Mouse (Mus musculus) heart, postnatal 10 days (tissue): ENCODE measurements around the gene Rad50. TPM values are rescaled to one million over a fixed set of nuclear protein-coding genes. Genes with fewer than 3 reads are reported as not detected.
A peak's percentile ranks its signal among the peaks of the same experiment; 100 is the strongest.

ENCODE experiments used
- DNase-seq, 2 experiments: peaks; one replicate each; pipeline ENCODE4 v3.0.0; 2021
- intact Hi-C: fragments of 180-260 bp; cut with DNase I; formaldehyde crosslinking; loops from one replicate; pipeline ENCODE4 v1.15.1; 2025
- total RNA-seq, 2 experiments: library from RNA; stranded (reverse); gene quantifications; 2 replicates each; pipeline ENCODE4 v1.2.3; 2021

The Rad50 gene
- total RNA-seq, 2 experiments from 2014 or later: 10.0 to 11.2 TPM

- intact Hi-C loops: no loop called here
- peak in 1 of 2 experiments; percentile 35 for DNase-seq
Observed at GRCm38 (mm10) chr11:53706236-53706933, 734 bp downstream of the Rad50 start.

DNA sequence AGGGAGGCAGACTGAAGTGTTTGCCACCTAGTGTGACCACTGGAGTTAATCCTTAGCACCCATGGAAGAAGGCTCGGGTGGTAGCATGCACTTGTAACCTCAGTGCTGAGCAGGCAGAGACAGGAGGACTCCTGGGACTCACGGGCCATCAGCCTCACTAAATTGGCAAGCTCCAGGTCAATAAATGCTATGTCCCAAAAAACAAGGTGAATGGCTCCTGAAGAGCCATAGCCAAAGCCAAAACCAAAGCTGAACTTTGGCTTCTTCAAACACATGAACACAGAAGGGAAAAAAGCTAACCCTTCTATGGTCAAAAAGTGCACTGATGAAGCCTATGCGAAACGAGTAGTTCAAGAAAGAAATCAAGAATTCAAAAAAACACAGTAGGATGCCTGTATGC, 7.8 kb downstream of the Rad50 start:
- intact Hi-C loops: no loop called here
- no peak for DNase-seq

DNA sequence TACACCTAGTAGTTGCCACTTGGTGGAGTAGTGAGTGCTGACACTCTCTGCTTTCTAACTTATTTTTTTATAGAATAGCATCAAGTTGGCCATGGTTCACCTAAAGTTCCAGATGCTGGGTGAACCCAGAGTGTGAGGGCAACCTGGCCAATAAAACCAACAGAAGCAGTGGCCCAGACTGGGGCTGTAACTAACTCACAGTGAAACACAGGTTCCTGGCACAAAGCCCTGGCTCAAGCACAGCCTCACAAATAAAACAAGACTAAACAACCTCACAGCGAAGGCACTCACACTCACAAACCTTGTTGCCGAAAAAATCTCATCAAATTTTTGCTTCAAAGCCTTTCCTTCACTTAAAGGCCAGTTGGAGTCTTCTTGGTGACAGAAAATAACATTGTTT, 8.6 kb downstream of the Rad50 start:
- DNase-seq: no peak
- intact Hi-C loops: no loop called here

DNA sequence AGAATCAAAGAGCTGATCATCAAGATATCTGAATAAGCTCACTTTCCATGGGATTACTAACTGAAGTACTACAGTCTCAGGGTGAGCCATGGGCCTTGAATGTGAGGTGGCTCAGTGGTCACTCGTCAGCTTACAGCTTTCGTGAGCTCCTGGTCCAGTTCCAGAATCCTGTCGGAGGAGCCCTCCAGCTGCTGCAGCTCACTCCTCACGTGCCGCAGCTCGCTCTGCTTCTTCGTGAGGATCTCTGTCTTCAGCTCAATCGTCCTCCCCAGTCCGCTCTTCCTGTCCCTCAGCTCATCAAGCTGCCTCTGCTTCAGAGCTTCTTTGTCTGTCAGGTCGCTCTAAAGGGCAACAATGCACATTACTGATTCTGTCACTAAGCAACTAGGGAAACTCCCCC, 15.1 kb downstream of the Rad50 start:
- intact Hi-C loops: no loop called here
- DNase-seq: peak; percentile 27 to 33

DNA sequence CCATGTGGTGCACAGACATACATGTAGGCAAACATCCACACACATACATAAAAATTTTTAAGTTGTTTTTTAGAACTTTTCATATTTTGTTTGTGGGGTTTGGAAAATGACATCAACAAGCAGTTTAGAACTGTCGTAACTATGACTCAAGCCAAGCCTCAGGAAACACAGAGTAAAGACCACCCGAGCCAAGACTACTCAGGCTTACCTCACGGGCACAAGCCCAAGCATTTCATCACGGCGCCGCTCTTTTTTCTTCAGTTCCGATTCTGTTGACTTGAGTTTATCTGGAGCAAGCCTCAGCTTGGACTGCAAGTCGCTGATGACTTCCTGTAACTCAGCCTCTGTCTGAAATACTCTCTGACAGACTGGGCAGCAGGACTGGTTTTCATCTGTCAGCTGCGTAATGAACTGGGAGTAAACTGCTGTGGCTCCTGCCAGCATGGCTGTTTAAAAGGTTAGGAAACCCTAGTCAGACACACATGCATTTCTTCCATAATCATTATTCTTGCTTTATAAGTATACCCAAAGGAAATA, 24.1 kb downstream of the Rad50 start:
- peak; percentile 54 for DNase-seq
- intact Hi-C loops: no loop called here

GRCm38 (mm10) chr11:53682170-53682569, 24.9 kb downstream of the Rad50 start:
- DNase-seq: peak; percentile 52 to 61
- intact Hi-C loops: no loop called here

DNA sequence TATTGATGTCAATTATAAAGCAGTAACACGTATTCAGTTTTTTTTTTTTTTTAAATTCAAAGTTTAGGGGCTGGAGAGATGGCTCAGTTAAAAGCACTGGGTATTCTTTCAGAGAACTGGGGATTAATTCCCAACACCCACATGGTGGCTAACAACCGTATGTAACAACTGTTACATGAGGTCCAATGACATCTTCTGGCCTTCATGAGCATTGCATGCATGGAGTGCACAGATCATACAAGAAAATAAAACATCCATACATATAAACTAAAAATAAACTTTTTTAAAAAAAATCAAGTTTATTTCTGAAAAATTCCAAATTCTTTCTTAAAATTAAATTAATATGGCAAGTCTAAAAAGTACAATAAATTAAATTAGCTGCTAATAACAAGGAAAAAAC, 25.4 kb downstream of the Rad50 start:
- intact Hi-C loops: no loop called here
- no peak for DNase-seq

DNA sequence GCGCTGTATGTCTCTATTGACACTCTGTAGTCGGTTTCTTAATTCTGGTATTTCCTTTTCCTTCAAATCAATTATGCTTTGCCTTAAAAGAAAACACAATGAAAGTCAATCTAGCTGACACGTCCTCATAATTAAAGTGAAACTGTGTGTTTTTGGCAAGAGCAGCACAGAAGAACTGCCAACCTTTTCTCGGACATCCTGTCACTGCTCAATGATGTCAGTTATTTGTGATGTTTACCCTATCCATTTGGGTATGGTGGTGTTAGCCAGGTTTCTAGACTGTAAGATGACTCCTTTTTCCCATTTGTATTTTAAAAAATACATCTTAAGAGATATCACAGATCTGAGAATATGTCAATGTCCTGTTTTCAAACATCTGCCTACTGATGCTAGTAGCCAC, 27.0 kb downstream of the Rad50 start:
- intact Hi-C loops: no loop called here
- DNase-seq: peak; percentile 15 to 34

- intact Hi-C loops: no loop called here
- DNase-seq: no peak
Observed at GRCm38 (mm10) chr11:53671414-53671813, 35.7 kb downstream of the Rad50 start.

- intact Hi-C loops: no loop called here
- no peak for DNase-seq
Observed at GRCm38 (mm10) chr11:53664091-53664490, 43.0 kb downstream of the Rad50 start.

GRCm38 (mm10) chr11:53662794-53663674, 44.1 kb downstream of the Rad50 start:
- intact Hi-C loops: no loop called here
- peak in 1 of 2 experiments; percentile 9 for DNase-seq

DNA sequence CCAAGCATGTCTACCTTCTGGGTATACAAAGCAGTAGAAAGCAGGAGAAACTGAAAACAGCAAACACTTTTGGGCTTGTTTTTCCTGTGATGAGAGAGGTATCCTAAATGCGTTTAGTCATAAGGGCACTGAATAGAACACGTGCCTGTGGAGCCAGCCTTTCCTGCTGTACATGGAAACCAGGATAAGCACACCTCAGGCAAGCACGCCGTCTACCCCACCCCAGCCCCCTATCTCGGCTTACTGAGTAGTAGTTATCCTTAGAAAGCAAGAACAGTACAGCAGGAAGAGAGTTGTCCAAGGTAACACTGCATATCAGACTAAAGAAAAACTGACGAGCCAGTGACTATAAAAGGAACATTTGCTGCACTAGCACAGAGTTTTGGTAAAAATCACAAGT, 49.3 kb downstream of the Rad50 start:
- DNase-seq: no peak
- intact Hi-C loops: no loop called here

DNA sequence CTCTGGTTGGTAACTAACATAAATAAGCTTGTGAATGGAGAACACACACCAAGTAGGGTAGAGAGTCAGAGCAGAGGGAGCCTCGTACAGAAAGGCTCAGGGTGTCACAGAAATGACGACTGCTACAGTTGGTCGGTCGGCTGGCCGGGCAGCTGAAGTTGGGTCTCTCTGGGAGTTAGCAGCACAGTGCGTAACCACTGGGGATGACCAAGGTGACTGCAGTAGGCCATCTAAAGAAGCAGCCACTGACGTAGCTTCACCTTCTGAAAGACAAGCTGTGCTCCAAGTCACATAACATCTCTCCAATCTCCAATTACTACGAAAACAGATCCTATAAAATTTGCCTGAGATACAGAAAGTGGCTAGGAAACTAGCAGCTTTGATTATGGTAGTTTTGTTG, 49.7 kb downstream of the Rad50 start:
- intact Hi-C loops: no loop called here
- DNase-seq: no peak

- intact Hi-C loops: no loop called here
- DNase-seq: no peak
Observed at GRCm38 (mm10) chr11:53656558-53657202, 50.4 kb downstream of the Rad50 start.

DNA sequence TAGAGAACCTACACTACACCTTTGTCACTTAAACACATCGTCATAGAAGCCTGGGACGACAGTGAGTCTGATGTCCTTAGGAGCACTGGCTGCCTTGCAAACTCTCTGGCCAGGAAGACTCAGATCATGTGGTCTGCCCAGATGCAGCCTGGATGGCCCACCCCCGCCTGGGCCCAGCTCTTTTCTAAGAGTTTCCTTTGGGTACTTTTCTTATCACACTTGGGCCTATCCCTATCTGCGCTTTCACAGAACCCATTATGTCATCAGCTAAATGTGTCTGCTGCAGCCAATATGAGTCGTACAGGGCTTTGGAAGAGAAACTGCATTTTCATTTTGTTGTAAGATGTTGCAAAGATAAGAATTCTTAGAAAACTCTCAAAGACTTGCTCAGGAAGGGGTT, 52.1 kb downstream of the Rad50 start:
- peak; percentile 49 to 62 for DNase-seq

DNA sequence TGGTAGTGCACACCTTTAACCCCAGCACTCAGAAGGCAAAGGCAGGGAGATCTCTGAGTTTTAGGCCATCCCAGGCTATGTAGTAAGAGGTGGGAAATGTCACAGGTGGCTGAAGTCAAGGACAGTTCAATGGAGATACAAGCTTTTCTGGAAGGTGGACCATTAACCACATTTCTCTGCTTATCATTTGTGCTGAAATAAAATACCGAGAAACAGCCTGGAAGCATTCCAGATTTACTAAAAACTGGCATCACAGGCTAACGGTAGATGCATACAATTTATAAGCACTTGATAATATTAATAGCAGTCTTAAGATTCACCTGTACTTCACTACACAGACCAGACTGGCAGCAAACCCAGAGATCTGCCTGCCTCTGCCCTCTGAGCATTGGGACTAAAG, 54.7 kb downstream of the Rad50 start:
- no peak for DNase-seq
- intact Hi-C loops: no loop called here

More for the DNA sequence above, 52.1 kb downstream of the Rad50 start:
- intact Hi-C loops: no loop called here

GRCm38 (mm10) chr11:53651441-53651840, 55.7 kb downstream of the Rad50 start:
- intact Hi-C loops: no loop called here

GRCm38 (mm10) chr11:53644017-53644416, 63.1 kb downstream of the Rad50 start:
- intact Hi-C loops: no loop called here

More at GRCm38 (mm10) chr11:53651441-53651840, 55.7 kb downstream of the Rad50 start:
- DNase-seq: no peak

DNA sequence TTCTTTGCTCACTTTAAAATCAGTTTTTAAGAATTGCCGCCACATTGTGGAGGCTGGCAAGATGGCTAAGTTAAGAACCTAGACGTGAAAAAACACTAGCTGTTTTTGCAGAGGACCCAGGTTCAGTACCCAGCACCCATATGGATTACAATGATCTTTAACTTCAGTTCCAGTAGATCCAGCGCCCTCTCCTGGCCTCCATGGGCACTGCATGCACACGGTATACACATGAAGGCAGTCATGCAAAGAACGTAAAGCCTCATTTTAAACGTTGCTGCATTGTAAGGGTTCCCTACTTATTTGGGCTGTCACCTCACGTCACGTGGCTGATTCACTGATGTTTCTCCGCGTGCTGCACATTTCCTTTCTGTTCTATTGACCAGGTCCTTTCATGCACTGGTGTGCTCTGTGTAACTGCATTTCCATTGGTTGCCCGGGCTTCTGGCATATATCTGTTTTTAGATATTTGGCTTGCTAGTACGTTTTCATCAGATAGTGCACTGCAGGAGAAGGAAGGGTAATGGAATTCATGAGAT, 64.3 kb downstream of the Rad50 start:
- intact Hi-C loops: no loop called here
- DNase-seq: no peak

More at GRCm38 (mm10) chr11:53644017-53644416, 63.1 kb downstream of the Rad50 start:
- DNase-seq: no peak

DNA sequence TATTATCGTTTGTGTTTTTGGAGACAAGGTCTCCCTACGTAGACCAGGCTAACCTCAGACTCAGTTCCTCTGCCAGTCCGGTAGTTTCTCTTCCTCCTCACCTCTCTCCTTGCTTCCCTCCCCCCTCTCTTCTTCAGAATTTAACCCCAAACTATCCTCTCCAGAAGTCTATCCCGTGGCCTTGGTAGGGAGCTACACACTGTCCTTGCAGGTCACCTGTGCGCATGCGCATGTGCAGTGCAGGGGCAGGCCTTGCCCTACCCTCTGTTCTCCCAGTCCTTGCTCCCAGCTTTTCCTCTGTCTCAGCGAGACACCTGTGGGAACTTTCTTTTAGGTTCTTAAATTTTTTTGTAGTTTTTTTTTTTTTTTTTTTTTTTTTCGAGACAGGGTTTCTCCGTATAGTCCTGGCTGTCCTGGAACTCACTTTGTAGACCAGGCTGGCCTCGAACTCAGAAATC, 69.3 kb downstream of the Rad50 start:
- intact Hi-C loops: no loop called here
- DNase-seq: no peak
